25 mouse cellular contexts compared by ENCODE assay signal in the genomic region with DNA sequence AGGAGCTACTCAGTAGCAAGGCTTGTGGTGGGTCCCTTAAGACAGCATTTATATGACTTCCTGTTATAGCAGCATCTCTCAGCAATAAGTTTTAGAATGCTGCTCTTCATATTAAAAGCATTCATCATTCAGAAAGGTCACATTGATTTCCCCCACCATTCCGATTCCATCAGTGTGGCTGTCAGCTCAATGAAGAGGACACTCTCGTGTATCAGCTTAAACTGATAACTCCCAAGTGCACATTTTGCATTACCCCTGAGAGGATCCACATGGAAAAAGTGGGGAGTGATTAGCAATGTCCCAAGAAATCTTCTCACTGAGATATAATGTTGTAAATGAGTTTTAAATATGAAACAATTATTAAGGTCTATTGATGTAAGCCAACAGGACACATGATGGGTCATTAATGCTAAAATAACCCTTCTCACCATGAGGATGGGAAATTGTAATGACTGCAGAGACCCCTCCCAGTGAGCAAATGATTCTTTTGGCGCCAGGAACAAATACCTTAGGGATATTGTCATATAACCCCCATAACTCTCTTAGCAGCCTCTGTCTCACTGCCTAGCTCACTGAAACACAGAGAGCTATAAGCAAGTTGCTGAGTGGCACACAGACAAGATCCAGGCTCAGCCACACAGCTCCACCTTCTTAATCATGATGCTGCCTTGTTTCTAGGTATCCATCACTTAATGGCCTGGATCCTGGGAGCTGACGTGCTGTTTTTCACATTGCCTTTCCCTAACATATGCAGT. TPM values are rescaled to one million over a fixed set of nuclear protein-coding genes. Genes with fewer than 3 reads are reported as not detected.
A peak's percentile ranks its signal among the peaks of the same experiment; 100 is the strongest.
DNase-seq lines count a peak whose midpoint lies in the region; ATAC-seq and TF ChIP-seq lines count a peak whose summit lies in the region.
"Had no signal": no experiment of that assay in that cellular context is flagged by ENCODE, and none has a peak within 500 bp of the region (broad histone marks: within the 10 kb centered on the region; RNA-seq: fewer than 3 reads in every experiment).

No protein-coding gene starts in this region.

- no peak overlapping the region for H3K27ac ChIP-seq in hindbrain, embryonic 15.5 days (replicated peaks)
- no peak overlapping the region for H3K27ac ChIP-seq in hindbrain, embryonic 11.5 days (ENCODE audit: low read depth, low read length)
- H3K27ac ChIP-seq in midbrain, embryonic 11.5 days (ENCODE audit: low read depth, low read length) = no peak overlapping the region
- no peak overlapping the region for H3K27ac ChIP-seq in midbrain, postnatal 0 days (ENCODE audit: low read depth, low read length)
- H3K27ac ChIP-seq in neural tube, embryonic 15.5 days (replicated peaks) = no peak overlapping the region; the same call in 1 of the 2 replicates
- H3K27ac ChIP-seq in forebrain, embryonic 11.5 days (ENCODE audit: low read depth, low read length) = no peak overlapping the region
- H3K27ac ChIP-seq: embryonic facial prominence, embryonic 12.5 days; forebrain, embryonic 12.5 days had no signal

- no peaks in the 10 kb centered on the region for H3K36me3 ChIP-seq in hindbrain, embryonic 15.5 days
- no peaks in the 10 kb centered on the region for H3K36me3 ChIP-seq in hindbrain, embryonic 11.5 days (ENCODE audit: control insufficient read depth, insufficient read depth, low read length)
- no peaks in the 10 kb centered on the region for H3K36me3 ChIP-seq in midbrain, embryonic 11.5 days (ENCODE audit: control insufficient read depth, insufficient read depth, low read length)
- H3K36me3 ChIP-seq in midbrain, postnatal 0 days (ENCODE audit: insufficient read depth, low read length) = no peaks in the 10 kb centered on the region
- H3K36me3 ChIP-seq in neural tube, embryonic 15.5 days = no peaks in the 10 kb centered on the region
- H3K36me3 ChIP-seq in forebrain, embryonic 11.5 days (ENCODE audit: control insufficient read depth, insufficient read depth, low read length) = no peaks in the 10 kb centered on the region
- H3K36me3 ChIP-seq: embryonic facial prominence, embryonic 12.5 days; forebrain, embryonic 12.5 days; G1E had no signal

- no peaks in the 10 kb centered on the region; the same call in 1 of the 2 replicates for H3K4me1 ChIP-seq in hindbrain, embryonic 15.5 days (replicated peaks)
- H3K4me1 ChIP-seq in hindbrain, embryonic 11.5 days (replicated peaks; ENCODE audit: control insufficient read depth, insufficient read depth, low read length) = no peaks in the 10 kb centered on the region
- H3K4me1 ChIP-seq in midbrain, embryonic 11.5 days (ENCODE audit: control insufficient read depth, insufficient read depth, low read length) = no peaks in the 10 kb centered on the region
- no peaks in the 10 kb centered on the region for H3K4me1 ChIP-seq in midbrain, postnatal 0 days (ENCODE audit: insufficient read depth, low read length)
- peaks cover 9% of the 10 kb centered on the region for H3K4me1 ChIP-seq in neural tube, embryonic 15.5 days
- no peaks in the 10 kb centered on the region for H3K4me1 ChIP-seq in forebrain, embryonic 11.5 days (replicated peaks; ENCODE audit: control insufficient read depth, insufficient read depth, low read length)
- H3K4me1 ChIP-seq: embryonic facial prominence, embryonic 12.5 days; forebrain, embryonic 12.5 days had no signal

- no peak for TF ChIP-seq CTCF in midbrain, postnatal 0 days (IDR thresholded peaks at IDR 0.05)

- no peaks in the 10 kb centered on the region for H3K27me3 ChIP-seq in hindbrain, embryonic 15.5 days
- H3K27me3 ChIP-seq in hindbrain, embryonic 11.5 days (ENCODE audit: control insufficient read depth, insufficient read depth, low read length) = no peaks in the 10 kb centered on the region
- no peaks in the 10 kb centered on the region for H3K27me3 ChIP-seq in midbrain, embryonic 11.5 days (ENCODE audit: control insufficient read depth, insufficient read depth, low read length)
- H3K27me3 ChIP-seq in midbrain, postnatal 0 days (ENCODE audit: insufficient read depth, low read length) = no peaks in the 10 kb centered on the region
- no peaks in the 10 kb centered on the region for H3K27me3 ChIP-seq in neural tube, embryonic 15.5 days (replicated peaks)
- H3K27me3 ChIP-seq in forebrain, embryonic 11.5 days (ENCODE audit: control insufficient read depth, insufficient read depth, low read length) = no peaks in the 10 kb centered on the region
- H3K27me3 ChIP-seq: CH12.LX; embryonic facial prominence, embryonic 12.5 days; forebrain, embryonic 12.5 days had no signal

- 0 out of 2 replicates have a peak, but pooled peaks have one; percentile 51 for ATAC-seq in hindbrain, embryonic 15.5 days (ENCODE audit: low FRiP score, low read depth)
- ATAC-seq in hindbrain, embryonic 11.5 days (ENCODE audit: low FRiP score) = no peak
- ATAC-seq in midbrain, embryonic 11.5 days (ENCODE audit: low FRiP score) = no peak
- no peak for ATAC-seq in midbrain, postnatal 0 days (ENCODE audit: low FRiP score)
- peak; percentile 85 for ATAC-seq in neural tube, embryonic 15.5 days (ENCODE audit: low FRiP score)
- ATAC-seq in forebrain, embryonic 11.5 days (replicated peaks; ENCODE audit: low FRiP score) = no peak
- ATAC-seq: CD4-positive, CD25-positive, alpha-beta regulatory T cell, adult 4 months; forebrain, embryonic 14.5 days; forebrain, embryonic 16.5 days had no signal

- 56% methylated on average over 4 of the region's 4 CpGs for WGBS in hindbrain, embryonic 15.5 days
- WGBS in hindbrain, embryonic 11.5 days = 72% methylated on average over 4 of the region's 4 CpGs
- 83% methylated on average over 4 of the region's 4 CpGs for WGBS in midbrain, embryonic 11.5 days
- 77% methylated on average over 4 of the region's 4 CpGs for WGBS in midbrain, postnatal 0 days
- 53% methylated on average over 4 of the region's 4 CpGs for WGBS in neural tube, embryonic 15.5 days
- WGBS in forebrain, embryonic 11.5 days = 79% methylated on average over 4 of the region's 4 CpGs

- H3K9me3 ChIP-seq in hindbrain, embryonic 15.5 days = no peaks in the 10 kb centered on the region
- no peaks in the 10 kb centered on the region for H3K9me3 ChIP-seq in hindbrain, embryonic 11.5 days (ENCODE audit: control insufficient read depth, low read length)
- H3K9me3 ChIP-seq in midbrain, embryonic 11.5 days (ENCODE audit: control insufficient read depth, low read length) = no peaks in the 10 kb centered on the region
- H3K9me3 ChIP-seq in midbrain, postnatal 0 days (ENCODE audit: low read length) = no peaks in the 10 kb centered on the region
- no peaks in the 10 kb centered on the region for H3K9me3 ChIP-seq in neural tube, embryonic 15.5 days (replicated peaks)
- no peaks in the 10 kb centered on the region for H3K9me3 ChIP-seq in forebrain, embryonic 11.5 days (ENCODE audit: control insufficient read depth, low read length)
- H3K9me3 ChIP-seq: embryonic facial prominence, embryonic 12.5 days; forebrain, embryonic 12.5 days had no signal

- no peak overlapping the region for H3K4me3 ChIP-seq in hindbrain, embryonic 15.5 days
- H3K4me3 ChIP-seq in hindbrain, embryonic 11.5 days (ENCODE audit: low read depth, low read length) = no peak overlapping the region
- no peak overlapping the region for H3K4me3 ChIP-seq in midbrain, embryonic 11.5 days (ENCODE audit: low read depth, low read length)
- no peak overlapping the region for H3K4me3 ChIP-seq in midbrain, postnatal 0 days (ENCODE audit: low read depth, low read length)
- H3K4me3 ChIP-seq in neural tube, embryonic 15.5 days (replicated peaks) = no peak overlapping the region
- H3K4me3 ChIP-seq in forebrain, embryonic 11.5 days (ENCODE audit: low read depth, low read length) = no peak overlapping the region
- H3K4me3 ChIP-seq: embryonic facial prominence, embryonic 12.5 days; forebrain, embryonic 12.5 days had no signal

- no peak overlapping the region for H3K4me2 ChIP-seq in hindbrain, embryonic 15.5 days
- H3K4me2 ChIP-seq in hindbrain, embryonic 11.5 days (replicated peaks; ENCODE audit: low read depth, low read length) = no peak overlapping the region
- H3K4me2 ChIP-seq in midbrain, embryonic 11.5 days = no peak overlapping the region
- no peak overlapping the region for H3K4me2 ChIP-seq in midbrain, postnatal 0 days (ENCODE audit: low read depth, low read length, poor library complexity, severe bottlenecking)
- H3K4me2 ChIP-seq in neural tube, embryonic 15.5 days = no peak overlapping the region
- no peak overlapping the region for H3K4me2 ChIP-seq in forebrain, embryonic 11.5 days (ENCODE audit: low read depth, low read length, severe bottlenecking)
- H3K4me2 ChIP-seq: embryonic facial prominence, embryonic 12.5 days; forebrain, embryonic 12.5 days had no signal

- DNase-seq in hindbrain, embryonic 11.5 days (ENCODE audit: low spot score) = no peak
- peak; percentile 39 for DNase-seq in midbrain, embryonic 11.5 days (ENCODE audit: low spot score, missing footprints)
- no peak for DNase-seq in midbrain, postnatal 0 days (ENCODE audit: low spot score)
- peak; percentile 26 for DNase-seq in Muller cell, postnatal 12 days (ENCODE audit: inconsistent ontology term)
- DNase-seq in forebrain, embryonic 11.5 days (ENCODE audit: low spot score) = no peak
- DNase-seq: adrenal gland, adult 2 months; adrenal gland, postnatal 10 days; adrenal gland, postnatal 25 days; B cell, adult 2 months; cerebellum, adult 11 months; cerebellum, adult 18-20 months; cerebellum, adult 8-10 months; cerebellum, adult 9-11 months; cerebellum, postnatal 14 days; cerebellum, postnatal 36 days; embryo, embryonic 11 days had no signal

- no peak overlapping the region for H3K9ac ChIP-seq in hindbrain, embryonic 15.5 days
- H3K9ac ChIP-seq in hindbrain, embryonic 11.5 days (ENCODE audit: low read depth, low read length) = no peak overlapping the region
- no peak overlapping the region for H3K9ac ChIP-seq in midbrain, embryonic 11.5 days (ENCODE audit: low read length)
- H3K9ac ChIP-seq in midbrain, postnatal 0 days (replicated peaks; ENCODE audit: low read length, poor library complexity, severe bottlenecking) = no peak overlapping the region
- no peak overlapping the region for H3K9ac ChIP-seq in neural tube, embryonic 15.5 days (replicated peaks)
- H3K9ac ChIP-seq in forebrain, embryonic 11.5 days (ENCODE audit: low read length) = no peak overlapping the region
- H3K9ac ChIP-seq: embryonic facial prominence, embryonic 12.5 days; forebrain, embryonic 12.5 days had no signal

RNA-seq across cellular contexts. Expression of a gene that starts 12.4 kb away (rescaled TPM):
- 0.59 and 0.75 TPM in 2 replicates for polyA plus RNA-seq in hindbrain, embryonic 15.5 days (2015; fragmentation: Nextera tagmentation; extraction: Ambion mirVana)
- polyA plus RNA-seq in hindbrain, embryonic 11.5 days (2014; fragmentation: Nextera tagmentation; extraction: Ambion mirVana) = 0.12 and 0.27 TPM in 2 replicates
- polyA plus RNA-seq in midbrain, embryonic 11.5 days (2014; fragmentation: Nextera tagmentation; extraction: Ambion mirVana) = 0.55 and 0.84 TPM in 2 replicates
- total RNA-seq in midbrain, postnatal 0 days (2014; rRNA removed) = 0.71 and 1.1 TPM in 2 replicates
- 0.38 and 0.44 TPM in 2 replicates for polyA plus RNA-seq in midbrain, postnatal 0 days (2015; fragmentation: Nextera tagmentation; extraction: Ambion mirVana)
- polyA plus RNA-seq in neural tube, embryonic 15.5 days (2015; fragmentation: Nextera tagmentation; extraction: Ambion mirVana) = 1.5 and 2.3 TPM in 2 replicates
- 0.08 and 0.09 TPM in 2 replicates for polyA plus RNA-seq in forebrain, embryonic 11.5 days (2014; fragmentation: Nextera tagmentation; extraction: Ambion mirVana)
- polyA plus RNA-seq: G1E had no signal

Comparison
In these comparisons a context has a peak if more than half of its experiments do, and no peak if none do; other contexts are left out.
1. ATAC-seq: peak in hindbrain, embryonic 15.5 days (single experiment) and neural tube, embryonic 15.5 days (single experiment); none in hindbrain, embryonic 11.5 days (single experiment), midbrain, embryonic 11.5 days (single experiment), midbrain, postnatal 0 days (single experiment) and forebrain, embryonic 11.5 days (single experiment).
2. DNase-seq: peak in midbrain, embryonic 11.5 days (single experiment) and Muller cell, postnatal 12 days (single experiment); none in hindbrain, embryonic 11.5 days (single experiment), midbrain, postnatal 0 days (single experiment) and forebrain, embryonic 11.5 days (single experiment).